Mouse (Mus musculus): ENCODE results near the gene Lsm3. TPM values are rescaled to one million over a fixed set of nuclear protein-coding genes. Genes with fewer than 3 reads are reported as not detected.

Gene Lsm3
- polyA plus RNA-seq, 1 experiment from 2014 or later: 279 TPM

- H3K36me3 ChIP-seq (ENCODE audit: control insufficient read depth, insufficient read depth, low read length): peaks cover 62% of the 10 kb centered on the region
- no peak overlapping the region for H3K4me3 ChIP-seq (ENCODE audit: low read depth, low read length)
- 84% methylated on average over 8 of the region's 8 CpGs for WGBS
Measured at GRCm38 (mm10) chr6:91494526-91494925, 21.2 kb upstream of the Lsm3 start.

GRCm38 (mm10) chr6:91503302-91503701 lies 12.4 kb upstream of the Lsm3 start:
- Histone ChIP-seq H3K9ac (replicated peaks; ENCODE audit: low read depth, low read length) (no peak overlapping the region), H3K9me3 (ENCODE audit: control insufficient read depth, low read depth, low read length) (no peaks in the 10 kb centered on the region), H3K27ac (ENCODE audit: low read length) (no peak overlapping the region), H3K4me2 (replicated peaks; ENCODE audit: low read depth, low read length) (no peak overlapping the region), H3K27me3 (ENCODE audit: control insufficient read depth, insufficient read depth, low read length) (no peaks in the 10 kb centered on the region), H3K36me3 (ENCODE audit: control insufficient read depth, insufficient read depth, low read length) (peaks cover 90% of the 10 kb centered on the region), H3K4me3 (ENCODE audit: low read depth, low read length) (no peak overlapping the region), H3K4me1 (ENCODE audit: control insufficient read depth, insufficient read depth, low read length) (no peaks in the 10 kb centered on the region)
- 83% methylated on average over 1 of the region's 1 CpGs for WGBS
- no peak for ATAC-seq (ENCODE audit: insufficient number of reproducible peaks, insufficient read depth, low FRiP score, low read depth)

More at GRCm38 (mm10) chr6:91494526-91494925, 21.2 kb upstream of the Lsm3 start:
- H3K9ac ChIP-seq (replicated peaks; ENCODE audit: low read depth, low read length): no peak overlapping the region
- no peak for ATAC-seq (ENCODE audit: insufficient number of reproducible peaks, insufficient read depth, low FRiP score, low read depth)
- H3K4me1 ChIP-seq (ENCODE audit: control insufficient read depth, insufficient read depth, low read length): no peaks in the 10 kb centered on the region
- H3K4me2 ChIP-seq (replicated peaks; ENCODE audit: low read depth, low read length): no peak overlapping the region
- H3K9me3 ChIP-seq (ENCODE audit: control insufficient read depth, low read depth, low read length): no peaks in the 10 kb centered on the region
- no peak overlapping the region for H3K27ac ChIP-seq (ENCODE audit: low read length)
- H3K27me3 ChIP-seq (ENCODE audit: control insufficient read depth, insufficient read depth, low read length): no peaks in the 10 kb centered on the region

GRCm38 (mm10) chr6:91506036-91506435 lies 9.7 kb upstream of the Lsm3 start:
- H3K9me3 ChIP-seq (ENCODE audit: control insufficient read depth, low read depth, low read length): no peaks in the 10 kb centered on the region
- H3K4me2 ChIP-seq (replicated peaks; ENCODE audit: low read depth, low read length): no peak overlapping the region
- no peak overlapping the region for H3K4me3 ChIP-seq (ENCODE audit: low read depth, low read length)
- H3K9ac ChIP-seq (replicated peaks; ENCODE audit: low read depth, low read length): no peak overlapping the region
- peaks cover 66% of the 10 kb centered on the region for H3K36me3 ChIP-seq (ENCODE audit: control insufficient read depth, insufficient read depth, low read length)
- 95% methylated on average over 5 of the region's 5 CpGs for WGBS
- no peak overlapping the region for H3K27ac ChIP-seq (ENCODE audit: low read length)
- no peaks in the 10 kb centered on the region for H3K27me3 ChIP-seq (ENCODE audit: control insufficient read depth, insufficient read depth, low read length)
- no peak for ATAC-seq (ENCODE audit: insufficient number of reproducible peaks, insufficient read depth, low FRiP score, low read depth)
- H3K4me1 ChIP-seq (ENCODE audit: control insufficient read depth, insufficient read depth, low read length): no peaks in the 10 kb centered on the region

DNA sequence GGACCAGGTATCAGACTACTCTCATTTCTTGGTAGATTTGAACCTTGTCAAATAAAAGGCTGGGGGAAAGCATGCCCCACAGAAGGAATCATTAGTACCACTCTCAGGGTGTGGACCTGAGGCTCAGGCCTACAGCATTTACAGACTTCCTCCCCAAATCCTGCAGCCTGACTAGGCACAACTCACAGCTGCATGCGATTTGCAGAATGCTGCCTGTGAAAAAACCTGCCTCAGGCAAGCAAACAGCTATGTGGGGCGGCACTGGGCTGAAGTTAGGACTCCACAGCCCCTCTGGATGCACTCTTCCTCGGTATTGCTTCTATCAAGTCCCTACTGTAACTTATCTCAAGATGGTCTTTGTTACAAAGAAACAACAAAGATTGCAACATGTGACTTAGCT lies 7.7 kb upstream of the Lsm3 start:
- Histone ChIP-seq H3K27ac (ENCODE audit: low read length) (no peak overlapping the region), H3K9ac (replicated peaks; ENCODE audit: low read depth, low read length) (no peak overlapping the region), H3K27me3 (ENCODE audit: control insufficient read depth, insufficient read depth, low read length) (no peaks in the 10 kb centered on the region), H3K4me1 (ENCODE audit: control insufficient read depth, insufficient read depth, low read length) (no peaks in the 10 kb centered on the region), H3K9me3 (ENCODE audit: control insufficient read depth, low read depth, low read length) (no peaks in the 10 kb centered on the region), H3K4me2 (replicated peaks; ENCODE audit: low read depth, low read length) (no peak overlapping the region), H3K36me3 (ENCODE audit: control insufficient read depth, insufficient read depth, low read length) (peaks cover 53% of the 10 kb centered on the region), H3K4me3 (ENCODE audit: low read depth, low read length) (no peak overlapping the region)
- ATAC-seq (ENCODE audit: insufficient number of reproducible peaks, insufficient read depth, low FRiP score, low read depth): no peak
- 89% methylated on average over 3 of the region's 3 CpGs for WGBS

- peaks cover 40% of the 10 kb centered on the region for H3K36me3 ChIP-seq (ENCODE audit: control insufficient read depth, insufficient read depth, low read length)
- no peak overlapping the region for H3K4me3 ChIP-seq (ENCODE audit: low read depth, low read length)
Measured at GRCm38 (mm10) chr6:91509326-91509725, 6.4 kb upstream of the Lsm3 start.

DNA sequence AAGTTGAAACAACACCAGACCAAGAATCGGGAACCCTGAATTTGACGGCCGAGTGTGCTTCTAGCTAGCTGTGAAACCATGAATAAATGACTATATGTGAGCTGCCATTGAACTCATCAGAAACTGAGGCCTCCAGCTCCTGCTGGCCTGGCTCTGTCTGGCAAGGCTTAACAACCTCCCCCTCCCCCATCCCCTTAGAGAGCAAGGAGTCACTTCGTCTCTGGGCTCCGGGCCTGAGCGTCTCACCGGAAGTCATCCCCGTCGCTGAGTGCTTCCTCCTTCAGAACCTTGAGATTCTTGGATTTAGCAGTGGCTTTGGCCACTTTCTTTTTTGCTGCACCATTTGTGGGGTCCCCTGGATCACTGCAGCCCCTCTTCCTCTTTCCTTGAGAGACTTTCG lies 5.5 kb upstream of the Lsm3 start:
- H3K9ac ChIP-seq (replicated peaks; ENCODE audit: low read depth, low read length): no peak overlapping the region
- 71% methylated on average over 10 of the region's 10 CpGs for WGBS
- no peak overlapping the region for H3K27ac ChIP-seq (ENCODE audit: low read length)
- no peak for ATAC-seq (ENCODE audit: insufficient number of reproducible peaks, insufficient read depth, low FRiP score, low read depth)
- H3K4me2 ChIP-seq (replicated peaks; ENCODE audit: low read depth, low read length): no peak overlapping the region
- no peak overlapping the region for H3K4me3 ChIP-seq (ENCODE audit: low read depth, low read length)
- peaks cover 6% of the 10 kb centered on the region; the same call in 1 of the 2 replicates for H3K4me1 ChIP-seq (ENCODE audit: control insufficient read depth, insufficient read depth, low read length)
- peaks cover 32% of the 10 kb centered on the region for H3K36me3 ChIP-seq (ENCODE audit: control insufficient read depth, insufficient read depth, low read length)
- no peaks in the 10 kb centered on the region for H3K9me3 ChIP-seq (ENCODE audit: control insufficient read depth, low read depth, low read length)
- H3K27me3 ChIP-seq (ENCODE audit: control insufficient read depth, insufficient read depth, low read length): no peaks in the 10 kb centered on the region

More at GRCm38 (mm10) chr6:91509326-91509725, 6.4 kb upstream of the Lsm3 start:
- 44% methylated on average over 7 of the region's 7 CpGs for WGBS
- Histone ChIP-seq H3K9ac (replicated peaks; ENCODE audit: low read depth, low read length) (no peak overlapping the region), H3K27ac (ENCODE audit: low read length) (no peak overlapping the region), H3K4me2 (replicated peaks; ENCODE audit: low read depth, low read length) (no peak overlapping the region), H3K9me3 (ENCODE audit: control insufficient read depth, low read depth, low read length) (no peaks in the 10 kb centered on the region), H3K4me1 (ENCODE audit: control insufficient read depth, insufficient read depth, low read length) (peaks cover 1% of the 10 kb centered on the region; the same call in 1 of the 2 replicates), H3K27me3 (ENCODE audit: control insufficient read depth, insufficient read depth, low read length) (no peaks in the 10 kb centered on the region)
- ATAC-seq (ENCODE audit: insufficient number of reproducible peaks, insufficient read depth, low FRiP score, low read depth): no peak

- Histone ChIP-seq H3K4me2 (replicated peaks; ENCODE audit: low read depth, low read length) (0 out of 2 replicates have a peak overlapping the region, but pooled peaks have one; percentile 52), H3K9ac (replicated peaks; ENCODE audit: low read depth, low read length) (no peak overlapping the region), H3K4me3 (ENCODE audit: low read depth, low read length) (no peak overlapping the region), H3K4me1 (ENCODE audit: control insufficient read depth, insufficient read depth, low read length) (peaks cover 11% of the 10 kb centered on the region), H3K9me3 (ENCODE audit: control insufficient read depth, low read depth, low read length) (no peaks in the 10 kb centered on the region), H3K36me3 (ENCODE audit: control insufficient read depth, insufficient read depth, low read length) (peaks cover 16% of the 10 kb centered on the region), H3K27me3 (ENCODE audit: control insufficient read depth, insufficient read depth, low read length) (no peaks in the 10 kb centered on the region), H3K27ac (ENCODE audit: low read length) (no peak overlapping the region)
- ATAC-seq (ENCODE audit: insufficient number of reproducible peaks, insufficient read depth, low FRiP score, low read depth): no peak
Measured at GRCm38 (mm10) chr6:91514135-91514534, 1.6 kb upstream of the Lsm3 start.

- Histone ChIP-seq H3K27me3 (ENCODE audit: control insufficient read depth, insufficient read depth, low read length) (no peaks in the 10 kb centered on the region), H3K9me3 (ENCODE audit: control insufficient read depth, low read depth, low read length) (no peaks in the 10 kb centered on the region), H3K9ac (replicated peaks; ENCODE audit: low read depth, low read length) (peak overlapping the region; percentile 22; the same call in 1 of the 2 replicates), H3K4me1 (ENCODE audit: control insufficient read depth, insufficient read depth, low read length) (peaks cover 11% of the 10 kb centered on the region), H3K4me3 (ENCODE audit: low read depth, low read length) (peak overlapping the region; percentile 90), H3K4me2 (replicated peaks; ENCODE audit: low read depth, low read length) (peak overlapping the region; percentile 52), H3K36me3 (ENCODE audit: control insufficient read depth, insufficient read depth, low read length) (peaks cover 23% of the 10 kb centered on the region), H3K27ac (ENCODE audit: low read length) (no peak overlapping the region)
- 0 out of 2 replicates have a peak, but pooled peaks have one; percentile 11 for ATAC-seq (ENCODE audit: insufficient number of reproducible peaks, insufficient read depth, low FRiP score, low read depth)
- 22% methylated on average over 10 of the region's 10 CpGs for WGBS
Measured at GRCm38 (mm10) chr6:91514737-91515362, 878 bp upstream of the Lsm3 start.
